Mouse (Mus musculus) lung, postnatal 10 days (tissue): Measurements from ENCODE around the gene Tmem14c.
"Not testable (repeated sequence)": the region's sequence is repeated elsewhere in the genome, so short reads cannot be mapped to it uniquely, and the experiment has no call there.

Experiments used
- DNase-seq: peaks from one replicate; pipeline ENCODE4 v3.0.0; 2021

Tmem14c gene

DNA sequence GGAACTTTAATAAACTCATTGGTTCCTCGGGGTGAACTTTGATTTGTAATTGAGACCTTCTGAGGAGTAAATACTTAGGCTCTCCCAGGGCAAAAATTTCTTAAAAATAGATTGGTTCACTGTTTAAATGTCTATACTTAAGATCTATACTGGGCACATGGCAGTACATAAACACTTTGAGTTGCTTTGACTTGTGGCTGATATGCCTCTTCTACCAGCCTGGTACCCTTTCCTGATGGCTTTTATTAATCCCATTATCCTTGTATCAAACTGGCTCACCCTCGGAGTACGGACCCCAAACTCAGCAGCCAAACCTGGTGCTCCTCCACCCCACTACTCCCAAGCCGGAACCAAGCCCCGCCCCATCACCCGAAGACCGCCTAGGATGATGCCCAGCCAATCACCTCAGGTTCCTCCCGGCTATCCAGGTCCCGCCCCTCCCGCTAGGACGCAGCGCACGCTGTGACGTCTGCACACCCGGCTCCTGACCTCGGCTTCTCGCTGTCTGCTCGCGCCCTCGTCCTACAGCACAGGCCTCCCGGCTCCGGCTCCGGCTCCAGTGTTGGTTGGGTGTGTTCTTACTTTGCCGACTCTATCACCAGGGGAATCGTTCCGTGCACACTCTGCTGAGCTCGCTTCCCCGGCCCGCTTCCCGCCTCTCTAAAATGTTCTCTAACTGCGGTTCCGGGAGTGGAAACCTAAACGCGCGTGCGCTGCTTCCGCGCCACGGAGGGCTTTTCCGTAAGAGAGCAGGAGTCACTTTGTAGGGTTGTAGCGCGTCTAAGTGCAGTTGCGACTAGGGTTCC lies at the start of gene Tmem14c:
Gene Tmem14c, plus strand, starts transcription at position 464 of the 806 bp plus-strand sequence.
- peak; percentile 98 for DNase-seq

DNA sequence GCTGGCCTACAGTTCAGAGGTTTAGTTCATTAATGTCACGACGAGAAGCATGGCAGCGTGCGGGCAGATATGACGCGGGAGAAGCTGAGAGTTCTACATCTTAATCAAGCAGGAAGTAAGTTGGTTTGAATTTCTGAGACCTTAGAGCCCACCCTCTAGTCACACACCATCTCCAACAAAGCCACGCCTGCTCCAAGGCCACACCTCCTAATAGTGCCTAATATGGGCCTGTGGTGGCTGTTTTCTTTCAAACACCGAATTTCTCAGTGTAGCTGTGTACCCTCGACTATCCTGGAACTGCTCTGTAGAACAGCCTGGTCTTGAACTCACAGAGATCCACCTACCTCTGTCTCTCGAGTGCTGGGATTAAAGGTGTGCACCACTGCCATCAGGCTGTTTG lies 48.5 kb upstream of the Tmem14c start:
- DNase-seq, result no peak

DNA sequence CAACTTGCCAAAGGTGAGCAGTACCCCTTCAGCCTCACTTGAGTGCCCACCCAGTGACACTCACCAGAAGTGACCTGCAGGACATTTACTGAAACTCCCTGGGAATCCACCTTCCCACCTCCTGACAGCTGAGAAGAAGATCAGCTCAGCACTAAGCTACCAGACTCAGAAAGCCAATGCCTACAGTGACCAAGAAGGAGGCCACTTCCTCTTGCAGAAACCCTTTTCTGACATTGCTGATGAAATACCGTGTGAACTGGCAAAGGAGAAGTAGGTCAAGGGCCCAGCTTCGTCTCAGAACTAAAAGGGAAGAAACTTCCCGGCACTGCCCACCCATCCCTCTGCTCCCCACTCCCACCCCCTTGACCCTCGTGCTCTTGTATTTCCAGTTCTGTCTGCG lies 47.5 kb upstream of the Tmem14c start:
- DNase-seq, result peak; percentile 9

DNA sequence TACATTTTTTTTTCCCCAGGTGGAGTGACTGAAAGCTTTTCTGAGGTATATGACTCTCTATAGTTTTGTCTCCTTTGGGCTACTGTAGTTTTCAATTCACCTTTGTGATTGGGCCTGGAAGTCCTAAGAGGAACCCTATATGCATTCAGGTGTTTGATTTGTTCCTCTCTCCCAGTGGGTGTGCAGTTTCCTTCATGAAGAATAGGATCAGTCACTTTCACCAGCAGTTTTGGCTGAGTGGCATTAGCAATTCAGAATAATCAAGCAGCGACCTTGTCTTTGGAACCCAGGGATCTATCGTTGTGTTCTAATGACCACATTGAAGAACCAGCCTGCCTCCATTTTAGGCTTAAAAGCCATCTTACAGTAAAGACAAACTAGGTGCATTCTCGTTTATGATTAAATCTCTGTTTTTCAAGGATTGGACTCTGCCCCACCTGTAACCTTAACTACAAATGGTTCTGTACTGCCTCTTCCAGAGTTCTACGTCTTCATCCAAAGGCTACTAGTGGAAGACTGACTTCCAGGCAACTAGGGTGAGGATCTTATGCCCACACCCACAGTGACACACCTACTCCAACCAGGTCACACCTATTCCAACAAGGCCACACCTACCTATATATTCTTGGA lies 46.2 kb upstream of the Tmem14c start:
- DNase-seq, result no peak

DNA sequence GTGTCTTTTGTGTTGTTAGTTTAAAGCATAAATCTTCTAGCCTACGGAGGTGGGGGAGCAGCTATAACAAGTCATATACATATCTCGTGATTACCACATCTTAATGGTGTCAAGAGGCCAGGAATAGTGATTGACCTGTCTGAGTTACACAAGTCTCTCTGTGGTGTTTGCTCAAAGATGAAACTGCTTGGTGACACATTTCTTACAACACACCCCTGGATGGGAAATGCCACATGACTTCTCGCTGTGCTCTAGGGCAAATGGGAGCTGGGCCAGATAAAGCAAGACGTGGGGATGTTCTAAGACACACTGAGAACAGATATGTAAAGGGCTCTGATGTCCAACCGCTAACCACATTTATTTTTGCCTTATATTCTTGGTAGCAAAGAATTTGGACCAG lies 44.8 kb upstream of the Tmem14c start:
- DNase-seq, result peak; percentile 8

DNA sequence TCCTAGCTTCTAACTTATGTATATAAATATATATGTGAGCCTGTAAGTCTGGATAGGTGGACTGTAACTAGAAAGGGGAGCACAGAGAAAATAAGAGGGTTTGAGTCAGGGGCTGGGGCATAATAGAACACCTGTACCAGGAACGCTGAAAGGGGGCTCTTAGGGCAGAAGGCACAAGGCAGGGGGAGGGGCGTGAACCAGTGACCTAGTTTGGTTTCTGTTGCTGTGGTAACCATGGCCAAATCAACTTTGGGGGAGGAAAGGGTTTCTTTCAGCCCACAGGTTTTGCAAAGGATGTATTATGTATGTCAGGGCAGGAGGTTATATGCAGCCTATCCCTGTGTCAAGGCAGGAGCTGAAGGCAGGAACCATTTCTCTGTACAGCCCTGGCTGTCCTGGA lies 44.3 kb upstream of the Tmem14c start:
- DNase-seq, result no peak

DNA sequence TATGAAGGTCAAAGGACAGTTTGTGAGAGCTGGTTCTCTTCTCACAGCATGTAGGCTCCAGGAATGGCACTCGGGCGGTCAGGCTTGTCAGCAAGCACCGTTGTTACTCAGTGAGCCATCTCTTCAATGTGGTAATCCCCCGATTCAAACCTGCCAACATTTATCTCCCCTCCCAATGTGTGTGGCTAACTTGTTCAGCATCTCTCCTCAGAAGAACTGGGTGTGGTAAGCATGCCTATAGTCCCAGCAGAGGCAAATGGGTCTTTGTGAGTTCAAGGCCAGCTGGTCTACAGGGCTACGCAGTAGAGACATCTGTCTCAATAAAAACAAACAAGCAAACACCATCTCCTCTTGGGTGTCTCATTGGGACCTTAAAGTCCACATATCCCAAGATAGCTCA lies 43.1 kb upstream of the Tmem14c start:
- DNase-seq, result no peak

DNA sequence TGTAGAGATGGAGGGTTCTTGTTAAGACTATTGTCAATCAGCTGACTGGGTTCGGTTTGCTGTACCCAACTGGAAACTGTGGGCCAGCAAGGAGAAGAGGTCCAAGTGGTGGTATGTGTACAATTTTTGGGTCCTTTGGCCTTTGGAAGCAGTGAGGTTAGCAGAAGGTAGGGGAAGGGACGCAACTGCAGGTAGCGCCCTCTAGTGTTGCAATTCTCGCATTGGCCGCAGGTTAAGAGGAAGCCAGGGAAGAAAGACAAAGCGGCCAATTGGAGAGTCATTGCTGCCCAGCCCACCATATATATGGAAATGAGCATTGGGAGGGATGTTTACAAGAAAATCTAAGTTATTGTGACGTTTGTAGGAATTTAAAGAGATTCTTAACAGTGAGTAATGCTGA lies 38.5 kb upstream of the Tmem14c start:
- DNase-seq, result peak; percentile 67

DNA sequence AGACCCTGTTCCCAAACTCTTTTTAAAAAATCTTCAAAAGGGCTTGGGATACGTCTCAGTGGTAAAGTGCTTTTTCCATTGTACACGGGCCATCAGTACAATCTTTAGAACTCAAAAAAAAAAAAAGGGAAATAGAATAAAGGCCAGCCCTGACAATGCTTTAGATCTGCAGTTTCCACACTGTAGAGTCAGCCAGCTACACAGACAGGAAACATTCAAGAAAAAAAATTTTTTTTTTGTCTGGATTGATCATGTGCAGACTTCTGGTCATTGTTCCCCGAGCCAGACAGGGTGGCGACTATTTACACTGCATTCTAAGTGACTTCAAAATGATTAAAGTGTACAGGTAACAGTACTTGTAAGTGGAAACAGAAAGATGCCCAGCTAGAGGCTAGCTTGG lies 37.4 kb upstream of the Tmem14c start:
- DNase-seq, result peak; percentile 29

DNA sequence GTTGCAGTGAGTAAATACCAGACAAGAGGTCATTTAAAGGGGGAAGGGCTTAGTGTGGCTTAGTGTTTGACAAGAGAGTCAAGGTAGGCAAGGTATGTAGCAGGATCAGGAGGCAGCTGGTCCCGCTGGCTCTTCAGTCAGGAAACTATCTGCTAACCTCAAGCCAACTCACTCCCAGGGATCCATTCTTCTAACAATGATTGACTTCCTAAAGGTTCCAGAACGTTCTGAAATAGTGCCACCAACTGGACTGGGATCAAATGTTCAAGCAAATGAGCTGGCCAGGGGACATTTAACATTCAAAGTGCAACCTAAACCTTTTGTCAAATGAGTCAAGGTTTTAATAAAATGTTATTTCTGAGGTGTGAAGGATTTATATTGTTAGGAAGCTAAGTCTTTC lies 36.8 kb upstream of the Tmem14c start:
- peak; percentile 49 for DNase-seq

DNA sequence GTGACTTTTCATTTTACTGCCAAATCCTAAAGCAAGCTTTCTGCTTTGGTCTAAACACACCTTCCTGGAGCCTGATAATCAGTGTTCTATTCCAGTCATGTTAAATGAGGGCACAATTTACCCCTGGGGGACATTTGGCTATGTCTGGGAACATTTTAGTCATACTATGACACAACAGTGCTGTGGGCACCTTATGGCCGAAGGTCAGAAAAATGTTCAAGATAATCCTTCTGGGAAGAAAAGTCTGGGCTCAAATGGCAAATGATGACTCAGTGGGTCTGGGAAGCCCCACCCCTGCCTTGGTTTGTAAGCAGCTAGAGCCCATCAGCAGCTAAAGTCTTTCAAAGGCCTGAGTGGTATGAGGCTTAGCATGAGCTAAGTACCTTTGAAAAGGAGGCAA lies 33.3 kb upstream of the Tmem14c start:
- no peak for DNase-seq

DNA sequence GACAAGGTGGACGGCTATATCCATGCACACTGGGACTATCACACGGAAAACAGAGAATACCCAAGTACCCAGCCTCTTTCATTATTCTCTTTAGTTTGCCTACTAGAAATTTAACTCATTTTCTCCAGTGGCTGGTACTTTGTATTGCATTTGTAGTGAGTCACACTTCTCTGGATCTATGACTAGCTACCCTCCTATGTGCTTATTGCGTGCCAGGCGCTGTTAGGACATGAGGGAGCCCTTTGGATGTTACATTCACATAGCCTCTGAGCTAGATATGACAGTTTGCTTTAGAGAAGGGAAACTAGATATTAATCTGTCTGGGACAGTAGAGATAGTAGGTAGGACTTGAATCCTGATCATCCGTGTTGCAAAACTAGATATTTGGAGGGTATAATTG lies 30.0 kb upstream of the Tmem14c start:
- DNase-seq, result no peak

DNA sequence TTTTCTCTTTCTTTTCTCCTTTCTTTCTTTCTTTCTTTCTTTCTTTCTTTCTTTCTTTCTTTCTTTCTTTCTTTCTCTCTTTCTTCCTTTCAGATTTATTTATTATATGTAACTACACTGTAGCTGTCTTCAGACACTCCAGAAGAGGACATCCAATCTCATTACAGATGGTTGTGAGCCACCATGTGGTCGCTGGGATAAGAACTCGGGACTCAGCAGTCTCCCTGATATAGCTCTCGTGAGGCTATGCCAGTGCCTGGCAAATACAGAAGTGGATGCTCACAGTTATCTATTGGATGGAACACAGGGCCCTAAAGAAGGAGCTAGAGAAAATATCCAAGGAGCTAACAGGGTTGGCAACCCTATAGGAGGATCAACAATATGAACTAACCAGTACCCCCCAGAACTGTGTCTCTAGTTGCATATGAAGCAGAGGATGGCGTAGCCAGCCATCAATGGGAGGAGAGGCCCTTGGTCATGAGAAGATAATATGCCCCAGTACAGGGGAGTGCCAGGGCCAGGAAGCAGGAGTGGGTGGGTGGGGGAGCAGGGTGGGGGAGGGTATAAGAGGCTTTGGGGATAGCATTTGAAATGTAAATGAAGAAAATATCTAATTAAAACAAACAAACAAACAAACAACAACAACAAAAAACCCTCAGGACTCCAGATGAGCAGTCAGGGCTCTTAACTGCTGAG lies 28.3 kb upstream of the Tmem14c start:
- not testable (repeated sequence) for DNase-seq

DNA sequence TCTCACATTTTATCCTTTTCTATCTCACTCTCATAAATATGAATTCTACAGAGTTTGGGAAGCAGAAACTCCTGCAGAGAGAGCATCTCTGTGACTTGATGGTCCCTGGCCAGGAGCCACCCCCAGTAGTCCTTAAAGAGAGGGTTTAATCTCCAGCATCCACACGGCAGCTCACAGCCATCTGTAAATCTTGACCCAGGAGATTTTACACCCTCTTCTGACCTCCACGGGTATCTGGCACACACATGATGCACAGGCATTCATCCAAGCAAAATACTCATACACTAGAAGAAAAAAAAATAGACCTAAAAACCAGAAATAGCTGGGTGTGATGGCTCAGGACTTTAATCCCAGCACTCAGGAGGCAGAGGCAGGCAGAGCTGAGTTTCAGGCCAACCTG lies 27.7 kb upstream of the Tmem14c start:
- no peak for DNase-seq

DNA sequence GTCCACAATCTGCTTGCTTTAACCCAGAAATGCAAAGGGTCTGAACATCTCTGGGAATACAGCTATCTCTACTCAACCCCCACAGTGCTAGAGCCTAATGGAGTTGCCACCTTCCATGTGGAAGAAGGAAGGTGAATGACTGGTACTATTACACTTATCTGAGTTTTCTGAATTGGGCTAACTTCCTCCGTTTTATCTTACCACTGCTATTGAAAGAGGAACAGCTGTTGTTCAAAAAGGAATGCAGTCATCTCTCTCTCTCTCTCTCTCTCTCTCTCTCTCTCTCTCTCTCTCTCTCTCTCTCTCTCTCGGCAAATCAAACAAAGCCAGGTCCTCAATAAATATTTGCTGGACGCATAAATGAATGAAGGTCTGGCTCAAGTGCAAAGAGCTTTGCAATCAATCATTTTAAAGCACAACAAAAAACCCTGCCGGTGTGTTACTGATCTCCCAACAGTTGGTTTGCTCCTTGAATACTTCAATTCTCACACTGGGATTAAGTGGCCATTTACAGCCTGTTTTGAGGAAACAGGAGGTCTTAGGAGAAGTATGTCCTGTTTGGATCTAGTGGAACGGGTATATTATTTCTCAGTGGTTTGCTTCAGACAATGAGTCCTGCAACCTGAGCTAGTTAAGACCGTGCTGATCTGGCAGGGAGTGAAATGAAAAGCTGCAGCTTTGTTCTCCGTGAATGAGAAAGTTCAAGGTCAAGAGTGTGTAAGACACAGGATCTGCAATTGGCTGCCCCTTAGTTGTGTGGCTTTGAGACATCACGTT lies 21.4 kb upstream of the Tmem14c start:
- no peak for DNase-seq

DNA sequence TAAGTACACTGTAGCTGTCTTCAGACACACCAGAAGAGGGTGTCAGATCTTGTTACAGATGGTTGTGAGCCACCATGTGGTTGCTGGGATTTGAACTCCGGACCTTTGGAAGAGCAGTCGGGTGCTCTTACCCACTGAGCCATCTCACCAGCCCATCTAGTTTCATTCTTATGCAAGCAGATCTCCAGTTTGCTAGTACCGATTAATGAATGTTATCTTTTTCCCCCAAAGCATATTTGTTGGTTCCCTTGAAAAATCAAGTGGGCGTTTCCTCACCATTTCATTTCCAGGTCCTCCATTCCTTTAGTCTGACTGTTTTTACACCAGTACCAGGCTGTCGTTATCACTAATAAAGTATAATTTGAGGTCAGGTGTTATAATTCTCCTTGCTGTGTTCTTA lies 17.6 kb upstream of the Tmem14c start:
- DNase-seq, result not testable (repeated sequence)

DNA sequence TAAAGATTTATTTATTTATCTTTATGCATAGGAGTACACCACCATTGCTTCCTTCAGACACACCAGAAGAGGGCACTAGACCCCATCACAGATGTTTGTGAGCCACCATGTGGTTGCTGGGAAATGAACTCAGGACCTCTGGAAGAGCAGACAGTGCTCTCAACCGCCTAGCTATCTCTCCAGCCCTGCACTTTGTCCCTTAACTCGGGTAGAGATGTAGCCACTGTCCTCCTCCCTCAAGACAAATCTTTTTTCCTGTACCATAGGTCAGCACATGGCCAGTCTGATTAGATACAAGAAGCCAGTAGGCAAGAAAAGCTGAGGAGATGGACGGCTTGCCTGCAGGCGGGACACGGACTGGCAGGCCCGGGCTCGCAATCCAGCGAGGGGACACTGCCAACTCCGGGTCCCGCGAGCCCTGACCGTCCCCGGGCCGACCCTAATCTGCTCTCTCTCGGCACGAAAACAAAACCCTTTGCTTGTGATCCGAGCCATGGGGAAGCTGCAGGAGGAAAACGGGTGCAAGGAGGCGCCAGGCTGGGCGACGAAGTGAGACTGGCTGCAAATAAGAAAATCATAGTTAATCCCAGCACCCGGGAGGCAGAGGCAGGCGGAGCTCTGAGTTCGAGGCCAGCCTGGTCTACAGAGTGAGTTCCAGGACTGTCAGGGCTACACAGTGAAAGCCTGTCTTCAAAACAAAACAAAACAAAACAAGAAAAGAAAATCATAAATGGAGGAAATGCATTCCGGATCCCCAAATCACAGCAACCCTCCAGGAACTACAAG lies 15.8 kb upstream of the Tmem14c start:
- DNase-seq, result peak; percentile 62

DNA sequence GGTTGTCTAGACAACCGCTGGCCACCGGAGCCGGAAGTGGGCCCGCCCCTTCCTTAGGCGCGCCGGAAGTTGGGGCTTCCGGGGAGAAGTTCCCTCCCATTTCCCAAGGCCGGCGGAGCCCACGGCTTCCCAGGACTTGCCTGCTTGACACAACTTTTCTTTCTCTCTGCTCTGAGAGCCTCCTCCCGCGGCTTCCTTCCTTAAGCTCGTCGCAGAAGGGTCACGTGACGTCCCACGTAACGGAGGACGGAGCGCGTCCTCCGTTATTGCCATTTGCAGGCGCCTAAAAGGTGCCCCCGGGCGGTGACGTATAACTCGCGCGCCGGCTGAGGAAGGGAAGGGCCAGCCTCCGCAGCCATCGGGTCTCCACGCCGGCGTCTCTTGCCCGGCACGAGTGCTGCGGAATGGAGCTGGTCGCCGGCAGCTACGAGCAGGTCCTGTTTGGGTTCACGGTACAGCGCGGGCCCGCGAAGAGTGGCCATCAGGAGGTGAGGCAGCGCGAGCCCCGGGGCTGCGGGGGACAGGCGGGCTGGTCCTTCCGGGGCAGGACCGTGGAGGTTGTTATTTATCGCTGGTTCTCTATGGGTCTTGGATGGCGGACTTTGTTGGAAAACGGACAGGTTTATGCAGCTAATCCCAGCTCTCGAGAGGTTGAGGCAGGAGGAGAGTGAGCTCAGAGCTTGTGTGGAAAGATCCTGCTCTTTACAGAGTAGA lies 15.0 kb upstream of the Tmem14c start, which contains the start of gene Pak1ip1:
Gene Pak1ip1, plus strand, starts transcription at position 98 of the 714 bp plus-strand sequence.
- peak; percentile 95 for DNase-seq

DNA sequence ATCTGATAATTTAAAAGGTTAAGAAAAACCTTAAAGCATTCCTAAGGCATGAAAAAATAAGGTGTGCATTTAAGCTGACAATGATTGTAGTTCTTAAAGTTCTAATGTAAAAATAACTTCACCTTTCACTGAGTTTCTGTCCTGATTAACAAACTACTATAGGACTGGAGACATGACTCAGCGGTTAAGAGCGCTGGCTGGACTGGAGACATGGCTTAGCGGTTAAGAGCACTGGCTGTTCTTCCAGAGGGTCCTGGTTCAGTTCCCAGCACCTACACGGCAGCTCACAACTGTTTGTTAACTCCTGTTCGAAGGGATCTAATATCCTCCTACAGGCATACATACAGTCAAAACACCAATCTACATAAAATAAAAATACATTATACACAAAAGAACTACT lies 14.1 kb upstream of the Tmem14c start:
- DNase-seq, result no peak

DNA sequence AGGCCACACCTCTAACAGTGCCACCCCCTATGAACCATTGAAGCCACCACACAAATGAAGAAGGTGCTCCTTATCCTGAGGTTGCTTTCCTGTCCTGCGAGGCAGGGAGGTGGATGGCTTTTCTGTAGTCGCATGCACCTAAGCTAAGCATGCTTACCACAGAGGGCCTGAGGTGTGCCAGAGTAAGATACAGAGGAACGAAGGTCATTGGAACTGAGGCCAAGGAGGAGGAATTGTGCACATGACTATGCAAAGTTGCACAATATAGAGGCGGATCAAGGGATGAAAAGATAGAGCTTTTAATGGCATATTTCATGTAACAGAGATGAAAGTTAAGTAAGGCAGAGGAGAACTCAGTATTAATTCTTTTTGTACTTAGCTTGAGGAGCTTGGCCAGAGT lies 9.8 kb upstream of the Tmem14c start:
- DNase-seq, result no peak

DNA sequence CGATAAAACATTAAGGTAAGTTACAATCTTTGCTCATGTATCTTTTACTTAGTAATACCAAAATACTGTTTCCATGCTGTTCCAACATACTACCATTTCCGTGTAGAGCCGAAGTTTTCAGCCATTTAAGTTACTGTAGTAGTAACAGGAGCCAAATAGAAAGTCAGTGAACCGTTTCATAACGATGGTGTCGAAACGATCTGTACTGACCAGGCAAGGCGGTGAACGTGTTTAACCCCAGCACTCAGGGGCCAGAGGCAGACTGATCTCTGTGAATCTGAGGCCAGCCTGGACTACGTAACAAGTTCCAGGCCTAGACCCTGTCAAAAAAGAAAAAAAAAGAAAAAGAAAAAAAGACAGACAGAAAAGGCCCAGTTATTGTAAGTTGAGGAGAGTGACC lies 7.8 kb upstream of the Tmem14c start:
- DNase-seq, result no peak

DNA sequence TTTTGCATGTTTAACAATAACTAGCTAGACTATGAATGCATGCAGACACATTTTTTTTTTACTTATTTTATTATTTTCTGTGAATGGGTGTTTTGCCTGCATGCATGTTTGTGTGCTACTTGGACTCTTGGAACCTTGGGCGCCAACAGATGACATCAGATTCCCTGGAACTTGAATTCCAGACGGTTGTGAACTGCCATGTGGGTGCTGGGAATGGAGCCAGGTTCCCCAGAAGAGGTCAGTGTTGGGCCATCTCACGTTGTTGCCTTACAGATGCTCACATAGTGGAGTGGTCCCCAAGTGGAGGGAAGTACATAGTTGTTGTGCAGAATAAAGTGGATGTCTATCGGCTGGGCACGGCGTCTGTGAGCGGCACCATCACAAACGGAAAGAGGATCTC lies 7.1 kb upstream of the Tmem14c start:
- no peak for DNase-seq
